Mouse (Mus musculus): Measurements from ENCODE around the gene Spata17. TPM values are rescaled to one million over a fixed set of nuclear protein-coding genes. Genes with fewer than 3 reads are reported as not detected.

The Spata17 gene
- polyA plus RNA-seq, 1 experiment from 2014 or later, result 3.9 TPM

DNA sequence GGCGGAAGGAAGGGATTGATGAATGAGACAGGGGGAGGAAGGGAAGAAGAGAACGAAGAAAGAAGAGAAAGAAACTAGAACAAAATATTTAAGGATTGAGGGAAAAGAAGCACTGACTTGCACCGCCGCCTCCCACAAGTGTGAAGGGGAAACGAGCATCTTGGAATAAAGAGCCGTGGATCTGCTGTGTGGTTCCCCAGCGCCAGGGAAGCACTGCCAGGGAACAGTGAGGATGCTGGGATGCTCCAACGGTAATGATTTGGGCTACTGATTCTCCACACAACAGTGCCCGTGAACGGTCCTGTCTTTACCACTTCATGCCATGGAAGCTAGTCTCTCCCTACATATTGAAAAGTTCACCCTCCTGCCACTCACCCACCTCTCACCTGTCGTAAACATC, 89.5 kb downstream of the Spata17 start:
- 84% methylated on average over 11 of the region's 11 CpGs for WGBS
- H3K4me3 ChIP-seq (replicated peaks), result no peak overlapping the region
- no peaks in the 10 kb centered on the region for H3K36me3 ChIP-seq
- no peaks in the 10 kb centered on the region for H3K4me1 ChIP-seq
- no peak overlapping the region for H3K4me2 ChIP-seq (replicated peaks)
- no peak overlapping the region for H3K27ac ChIP-seq (replicated peaks)
- H3K9me3 ChIP-seq (replicated peaks), result no peaks in the 10 kb centered on the region
- ATAC-seq (ENCODE audit: insufficient number of reproducible peaks, low FRiP score, low TSS enrichment, low read depth), result no peak
- H3K9ac ChIP-seq, result no peak overlapping the region
- H3K27me3 ChIP-seq, result no peaks in the 10 kb centered on the region

DNA sequence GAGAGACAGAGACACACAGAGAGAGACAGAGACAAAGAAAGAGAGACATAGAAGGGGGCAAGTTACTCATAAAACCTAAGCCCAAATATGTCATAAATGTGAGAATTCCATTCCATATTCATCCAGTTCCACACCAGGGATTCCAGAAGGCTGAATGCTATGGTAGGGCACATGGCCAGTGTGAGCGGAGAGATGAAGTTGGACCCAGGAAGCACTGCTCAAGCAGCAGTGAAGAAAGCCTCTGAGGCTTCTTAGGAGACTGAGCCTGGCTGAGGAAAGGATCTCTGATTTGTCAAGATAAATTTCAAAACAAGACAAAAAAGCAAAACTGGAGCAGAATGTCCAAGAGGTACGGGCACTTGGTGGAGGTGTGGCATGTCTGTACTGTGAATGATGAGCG, 90.3 kb downstream of the Spata17 start:
- H3K4me3 ChIP-seq (replicated peaks), result no peak overlapping the region
- no peak for ATAC-seq (ENCODE audit: insufficient number of reproducible peaks, low FRiP score, low TSS enrichment, low read depth)

DNA sequence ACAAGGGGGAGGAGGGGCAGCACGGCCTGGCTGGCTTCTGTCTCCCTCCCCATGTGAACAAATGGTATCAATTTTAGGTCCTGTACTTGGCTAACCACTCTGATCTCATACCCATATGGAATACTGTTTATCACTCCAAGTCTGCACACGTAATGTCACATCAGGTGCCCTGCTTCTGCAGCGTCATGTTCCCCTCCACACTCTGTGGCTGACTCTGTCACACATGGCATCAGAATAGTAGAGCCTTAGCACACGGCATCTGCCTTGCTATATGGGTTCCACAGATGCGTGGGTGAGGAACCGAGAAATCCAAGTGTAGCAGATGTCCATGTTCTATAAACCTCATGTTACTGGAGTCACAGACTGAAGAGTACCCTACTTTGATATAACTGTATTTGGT, 96.0 kb downstream of the Spata17 start:
- Histone ChIP-seq H3K4me3 (replicated peaks) (no peak overlapping the region), H3K4me2 (replicated peaks) (no peak overlapping the region), H3K9ac (no peak overlapping the region), H3K27ac (replicated peaks) (no peak overlapping the region), H3K27me3 (no peaks in the 10 kb centered on the region), H3K36me3 (no peaks in the 10 kb centered on the region), H3K9me3 (replicated peaks) (no peaks in the 10 kb centered on the region), H3K4me1 (no peaks in the 10 kb centered on the region)
- ATAC-seq (ENCODE audit: insufficient number of reproducible peaks, low FRiP score, low TSS enrichment, low read depth), result no peak
- WGBS, result 79% methylated on average over 6 of the region's 6 CpGs

More for the DNA sequence above, 90.3 kb downstream of the Spata17 start:
- no peak overlapping the region for H3K27ac ChIP-seq (replicated peaks)
- H3K9ac ChIP-seq, result no peak overlapping the region
- no peaks in the 10 kb centered on the region for H3K36me3 ChIP-seq
- no peak overlapping the region for H3K4me2 ChIP-seq (replicated peaks)
- no peaks in the 10 kb centered on the region for H3K9me3 ChIP-seq (replicated peaks)
- no peaks in the 10 kb centered on the region for H3K27me3 ChIP-seq
- WGBS, result 55% methylated on average over 3 of the region's 3 CpGs
- H3K4me1 ChIP-seq, result no peaks in the 10 kb centered on the region

DNA sequence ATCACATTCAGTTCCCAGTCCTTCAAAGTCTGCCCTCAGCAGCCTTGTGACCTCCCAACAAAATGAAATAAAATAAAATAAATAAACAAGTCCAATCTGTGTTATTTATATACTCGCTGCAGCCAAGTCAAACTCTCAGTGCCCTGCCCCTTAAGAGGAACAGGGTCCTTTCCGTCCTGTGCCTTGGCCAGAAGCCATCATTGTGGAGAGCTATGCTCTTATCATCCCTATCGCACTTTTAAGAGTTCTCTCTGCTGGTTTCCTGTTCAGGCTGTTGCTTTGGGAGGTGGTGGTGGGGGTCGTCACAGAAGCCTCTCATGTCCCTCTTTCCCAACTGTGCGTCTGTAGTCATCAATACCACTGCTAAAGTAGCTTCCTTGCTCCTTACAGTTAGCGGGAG, 97.2 kb downstream of the Spata17 start:
- Histone ChIP-seq H3K27ac (replicated peaks) (no peak overlapping the region), H3K27me3 (no peaks in the 10 kb centered on the region), H3K4me1 (no peaks in the 10 kb centered on the region), H3K36me3 (no peaks in the 10 kb centered on the region), H3K4me2 (replicated peaks) (no peak overlapping the region), H3K9ac (no peak overlapping the region), H3K9me3 (replicated peaks) (no peaks in the 10 kb centered on the region), H3K4me3 (replicated peaks) (no peak overlapping the region)
- 78% methylated on average over 6 of the region's 6 CpGs for WGBS
- no peak for ATAC-seq (ENCODE audit: insufficient number of reproducible peaks, low FRiP score, low TSS enrichment, low read depth)

DNA sequence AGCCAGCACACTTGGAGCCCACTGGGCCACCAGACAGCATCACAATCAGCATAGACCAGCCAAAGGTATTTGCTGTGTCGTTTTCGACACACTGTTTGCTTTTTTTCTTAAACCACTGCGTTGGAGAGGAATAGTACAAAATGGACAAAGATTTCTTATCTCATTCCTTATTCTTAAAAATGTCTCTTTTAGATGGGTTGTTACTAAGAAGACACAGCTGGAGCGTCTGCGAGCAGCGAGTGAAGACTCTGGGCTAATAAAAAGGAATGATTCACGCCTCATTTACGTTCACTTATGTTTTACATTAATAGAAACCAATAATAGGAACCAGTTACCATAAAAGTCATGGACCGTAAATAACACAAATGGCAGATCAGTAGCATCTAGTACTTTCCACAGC, 101.5 kb downstream of the Spata17 start:
- ATAC-seq (ENCODE audit: insufficient number of reproducible peaks, low FRiP score, low TSS enrichment, low read depth), result no peak
- WGBS, result 77% methylated on average over 9 of the region's 9 CpGs

DNA sequence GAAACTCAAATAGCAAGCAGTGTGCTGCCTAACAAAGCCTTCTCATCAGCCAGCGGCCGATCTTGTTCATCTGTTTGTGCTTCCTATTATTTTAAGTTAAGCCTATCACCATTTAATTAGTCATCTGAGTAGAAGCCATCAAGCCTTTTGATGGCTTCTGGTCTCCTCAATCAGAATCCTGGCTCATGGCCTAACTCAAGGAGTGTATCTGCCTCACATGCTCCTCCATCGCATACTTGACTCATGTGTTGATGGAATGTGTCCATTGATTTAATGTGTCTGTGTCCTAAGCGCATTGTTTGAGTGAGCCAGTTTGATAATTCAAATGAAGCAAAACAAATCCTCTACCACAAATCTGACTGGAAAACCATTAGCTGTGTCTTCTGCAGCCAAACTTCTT, 113.1 kb downstream of the Spata17 start:
- Histone ChIP-seq H3K27ac (replicated peaks) (no peak overlapping the region), H3K36me3 (no peaks in the 10 kb centered on the region), H3K27me3 (no peaks in the 10 kb centered on the region), H3K9me3 (replicated peaks) (no peaks in the 10 kb centered on the region), H3K4me3 (replicated peaks) (no peak overlapping the region), H3K4me1 (no peaks in the 10 kb centered on the region), H3K9ac (no peak overlapping the region), H3K4me2 (replicated peaks) (no peak overlapping the region)
- 81% methylated on average over 4 of the region's 4 CpGs for WGBS
- ATAC-seq (ENCODE audit: insufficient number of reproducible peaks, low FRiP score, low TSS enrichment, low read depth), result no peak

More for the DNA sequence above, 101.5 kb downstream of the Spata17 start:
- Histone ChIP-seq H3K27me3 (no peaks in the 10 kb centered on the region), H3K9me3 (replicated peaks) (no peaks in the 10 kb centered on the region), H3K4me1 (no peaks in the 10 kb centered on the region), H3K4me3 (replicated peaks) (no peak overlapping the region), H3K9ac (no peak overlapping the region), H3K36me3 (no peaks in the 10 kb centered on the region), H3K27ac (replicated peaks) (no peak overlapping the region), H3K4me2 (replicated peaks) (no peak overlapping the region)

DNA sequence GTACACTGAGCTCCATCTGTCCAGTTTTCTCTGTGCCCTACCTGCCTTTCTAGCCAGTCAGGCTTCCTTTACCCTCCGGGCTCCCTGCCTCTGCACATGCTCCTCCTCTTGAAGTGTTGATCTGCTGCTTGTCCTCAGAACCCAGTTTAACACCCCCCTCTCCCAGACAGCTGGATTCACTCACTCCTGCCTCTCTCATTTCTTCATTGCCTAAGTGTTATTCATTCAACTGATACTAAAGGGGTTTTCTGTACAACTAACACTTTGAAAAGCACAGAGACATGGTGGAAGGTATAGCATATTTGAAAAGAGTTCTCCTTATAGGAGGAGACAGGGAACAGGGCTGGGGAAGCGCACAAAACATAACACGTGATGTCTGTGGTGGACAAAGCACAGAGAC, 114.1 kb downstream of the Spata17 start:
- Histone ChIP-seq H3K9ac (no peak overlapping the region), H3K27ac (replicated peaks) (no peak overlapping the region), H3K27me3 (no peaks in the 10 kb centered on the region), H3K4me2 (replicated peaks) (no peak overlapping the region), H3K36me3 (no peaks in the 10 kb centered on the region), H3K4me3 (replicated peaks) (no peak overlapping the region), H3K9me3 (replicated peaks) (no peaks in the 10 kb centered on the region), H3K4me1 (no peaks in the 10 kb centered on the region)
- ATAC-seq (ENCODE audit: insufficient number of reproducible peaks, low FRiP score, low TSS enrichment, low read depth), result no peak
- WGBS, result 66% methylated on average over 3 of the region's 3 CpGs

DNA sequence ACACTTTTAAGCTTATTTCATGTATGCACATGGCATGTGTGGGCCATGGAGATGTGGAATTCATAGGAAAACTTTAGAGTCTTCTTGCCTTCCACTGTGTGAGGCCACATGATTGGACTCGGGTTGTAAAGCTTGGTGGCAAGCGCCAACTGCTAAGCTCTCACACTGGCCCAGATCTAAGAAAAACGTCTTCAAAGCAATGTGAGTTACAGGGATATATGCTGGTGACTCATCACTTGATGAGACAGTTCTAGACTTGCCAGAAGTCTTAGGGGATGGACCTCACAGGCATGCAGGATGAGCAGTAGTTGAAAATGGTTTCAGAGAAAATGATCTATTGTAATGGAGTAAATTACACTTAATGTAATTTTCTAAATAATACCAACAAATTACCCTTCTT, 114.6 kb downstream of the Spata17 start:
- H3K9ac ChIP-seq, result no peak overlapping the region
- H3K4me3 ChIP-seq (replicated peaks), result no peak overlapping the region
- 51% methylated on average over 3 of the region's 3 CpGs for WGBS
- H3K4me2 ChIP-seq (replicated peaks), result no peak overlapping the region
- ATAC-seq (ENCODE audit: insufficient number of reproducible peaks, low FRiP score, low TSS enrichment, low read depth), result no peak
- no peaks in the 10 kb centered on the region for H3K9me3 ChIP-seq (replicated peaks)
- H3K4me1 ChIP-seq, result no peaks in the 10 kb centered on the region
- H3K36me3 ChIP-seq, result no peaks in the 10 kb centered on the region
- no peaks in the 10 kb centered on the region for H3K27me3 ChIP-seq
- no peak overlapping the region for H3K27ac ChIP-seq (replicated peaks)

DNA sequence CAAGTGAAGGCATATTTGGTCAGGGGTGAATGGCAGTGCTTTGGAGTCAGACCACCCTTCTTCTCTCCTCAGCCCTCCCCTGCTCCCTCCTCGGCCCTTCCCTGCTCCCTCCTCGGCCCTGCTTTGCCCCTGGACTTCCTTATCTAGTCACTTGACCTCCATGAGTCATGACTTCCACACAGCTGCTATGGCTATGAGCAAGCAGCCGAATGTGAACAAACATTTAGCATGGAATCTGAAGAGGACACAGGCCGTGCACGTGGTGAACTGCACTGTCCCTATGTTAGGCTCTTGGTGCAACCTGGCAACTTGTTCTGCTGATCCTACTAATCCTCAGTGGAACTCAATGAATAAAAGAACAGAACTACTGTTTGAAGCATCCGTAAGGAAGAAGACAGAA, 117.0 kb downstream of the Spata17 start:
- Histone ChIP-seq H3K36me3 (no peaks in the 10 kb centered on the region), H3K4me2 (replicated peaks) (no peak overlapping the region), H3K9me3 (replicated peaks) (no peaks in the 10 kb centered on the region), H3K27me3 (no peaks in the 10 kb centered on the region), H3K27ac (replicated peaks) (no peak overlapping the region), H3K4me3 (replicated peaks) (no peak overlapping the region), H3K4me1 (no peaks in the 10 kb centered on the region), H3K9ac (no peak overlapping the region)
- WGBS, result 70% methylated on average over 6 of the region's 6 CpGs
- ATAC-seq (ENCODE audit: insufficient number of reproducible peaks, low FRiP score, low TSS enrichment, low read depth), result no peak

DNA sequence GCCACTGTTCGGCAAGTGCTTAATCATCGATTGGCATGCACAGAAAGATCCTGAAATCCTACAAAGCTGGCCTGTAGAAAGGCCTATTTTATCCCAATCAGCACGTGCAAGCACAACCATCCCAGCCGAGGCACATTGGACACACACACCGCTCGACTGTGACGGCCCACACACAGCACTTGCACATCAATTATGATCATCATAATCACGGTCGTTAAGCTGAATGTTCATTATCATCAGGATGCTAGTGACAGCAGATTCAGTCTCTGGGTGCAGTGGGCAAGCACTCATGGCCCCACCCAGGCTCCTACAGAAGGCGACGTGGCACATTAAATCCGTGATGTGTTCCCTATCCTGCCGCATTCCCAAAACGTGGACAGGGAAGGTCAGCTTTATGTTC, 122.7 kb downstream of the Spata17 start:
- Histone ChIP-seq H3K27me3 (no peaks in the 10 kb centered on the region), H3K4me2 (replicated peaks) (no peak overlapping the region), H3K9ac (no peak overlapping the region), H3K27ac (replicated peaks) (no peak overlapping the region), H3K36me3 (no peaks in the 10 kb centered on the region), H3K9me3 (replicated peaks) (no peaks in the 10 kb centered on the region), H3K4me3 (replicated peaks) (no peak overlapping the region), H3K4me1 (no peaks in the 10 kb centered on the region)
- WGBS, result 82% methylated on average over 14 of the region's 14 CpGs
- no peak for ATAC-seq (ENCODE audit: insufficient number of reproducible peaks, low FRiP score, low TSS enrichment, low read depth)

DNA sequence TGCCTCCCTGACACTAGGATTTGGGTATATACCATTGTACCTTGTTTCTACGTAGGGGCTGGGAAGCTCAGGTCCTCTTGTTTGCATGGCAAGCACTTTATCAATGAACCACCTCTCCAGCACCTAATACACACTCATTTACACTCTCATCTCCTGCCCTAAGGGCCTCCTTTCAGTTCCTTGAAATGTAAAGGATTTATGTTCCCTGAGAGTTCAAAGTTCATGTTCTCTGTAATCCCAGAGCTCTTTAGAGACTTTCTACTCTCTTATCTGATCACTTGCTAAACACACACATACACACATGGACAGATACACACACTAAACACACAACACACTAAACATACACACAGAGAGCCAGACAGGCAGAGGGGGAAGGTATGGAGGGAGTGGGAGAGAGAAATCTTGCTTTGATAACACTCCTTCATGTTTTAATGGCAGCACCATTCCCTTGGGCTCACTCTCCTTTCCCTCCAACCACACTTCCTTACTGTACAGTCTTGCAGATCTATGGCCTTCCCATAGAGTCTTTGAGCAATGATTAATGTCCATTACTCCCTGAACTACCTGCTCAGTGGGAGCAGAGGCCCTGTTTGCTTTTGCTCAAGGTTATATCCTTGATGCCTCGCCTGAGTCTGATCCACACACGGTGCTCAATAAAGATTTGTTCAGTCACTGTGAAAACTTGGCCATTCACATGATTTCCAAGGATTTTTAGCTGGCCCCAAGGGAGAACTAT, 126.4 kb downstream of the Spata17 start:
- no peaks in the 10 kb centered on the region for H3K9me3 ChIP-seq (replicated peaks)
- H3K4me1 ChIP-seq, result no peaks in the 10 kb centered on the region
- H3K27ac ChIP-seq (replicated peaks), result no peak overlapping the region
- H3K27me3 ChIP-seq, result no peaks in the 10 kb centered on the region
- 86% methylated on average over 3 of the region's 3 CpGs for WGBS
- no peak overlapping the region for H3K9ac ChIP-seq
- no peak for ATAC-seq (ENCODE audit: insufficient number of reproducible peaks, low FRiP score, low TSS enrichment, low read depth)
- no peak overlapping the region for H3K4me2 ChIP-seq (replicated peaks)
- H3K36me3 ChIP-seq, result no peaks in the 10 kb centered on the region
- H3K4me3 ChIP-seq (replicated peaks), result no peak overlapping the region

DNA sequence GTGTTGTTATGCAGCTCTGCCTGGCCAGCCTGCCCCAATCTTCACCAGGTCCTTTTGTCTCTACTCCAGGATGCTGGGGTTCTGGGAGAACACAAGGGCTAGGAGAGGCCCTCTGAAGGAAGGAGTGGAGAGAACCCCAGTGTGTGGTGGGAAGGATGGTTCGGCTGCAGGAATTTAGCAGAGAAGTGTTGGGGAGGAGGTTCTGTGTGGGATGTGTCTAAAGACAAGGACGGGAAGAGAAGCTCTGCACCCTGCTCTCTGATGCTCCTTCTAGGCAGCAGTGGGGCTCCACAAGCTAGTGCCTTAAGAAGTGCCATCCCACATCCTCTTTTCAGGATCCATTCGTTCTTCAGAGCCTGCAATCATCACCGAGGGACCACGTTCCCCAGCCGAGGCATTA, 129.2 kb downstream of the Spata17 start:
- H3K9ac ChIP-seq, result no peak overlapping the region
- no peak overlapping the region for H3K4me3 ChIP-seq (replicated peaks)
- no peaks in the 10 kb centered on the region for H3K27me3 ChIP-seq
- H3K4me2 ChIP-seq (replicated peaks), result no peak overlapping the region
- no peak overlapping the region for H3K27ac ChIP-seq (replicated peaks)
- no peaks in the 10 kb centered on the region for H3K36me3 ChIP-seq
- no peak for ATAC-seq (ENCODE audit: insufficient number of reproducible peaks, low FRiP score, low TSS enrichment, low read depth)
- 63% methylated on average over 6 of the region's 6 CpGs for WGBS
- no peaks in the 10 kb centered on the region for H3K4me1 ChIP-seq
- H3K9me3 ChIP-seq (replicated peaks), result no peaks in the 10 kb centered on the region; the same call in 1 of the 2 replicates
